Mouse (Mus musculus) liver, adult (tissue): ENCODE measurements around the gene Kcnip4.

Experiments
- GATA4 ChIP-seq: IDR thresholded peaks from 2 replicates; pipeline ENCODE4 v1.6.1; 2014; ENCODE audit warnings: mild to moderate bottlenecking, low read length; ENCODE audit not compliant: insufficient replicate concordance

The Kcnip4 gene

DNA sequence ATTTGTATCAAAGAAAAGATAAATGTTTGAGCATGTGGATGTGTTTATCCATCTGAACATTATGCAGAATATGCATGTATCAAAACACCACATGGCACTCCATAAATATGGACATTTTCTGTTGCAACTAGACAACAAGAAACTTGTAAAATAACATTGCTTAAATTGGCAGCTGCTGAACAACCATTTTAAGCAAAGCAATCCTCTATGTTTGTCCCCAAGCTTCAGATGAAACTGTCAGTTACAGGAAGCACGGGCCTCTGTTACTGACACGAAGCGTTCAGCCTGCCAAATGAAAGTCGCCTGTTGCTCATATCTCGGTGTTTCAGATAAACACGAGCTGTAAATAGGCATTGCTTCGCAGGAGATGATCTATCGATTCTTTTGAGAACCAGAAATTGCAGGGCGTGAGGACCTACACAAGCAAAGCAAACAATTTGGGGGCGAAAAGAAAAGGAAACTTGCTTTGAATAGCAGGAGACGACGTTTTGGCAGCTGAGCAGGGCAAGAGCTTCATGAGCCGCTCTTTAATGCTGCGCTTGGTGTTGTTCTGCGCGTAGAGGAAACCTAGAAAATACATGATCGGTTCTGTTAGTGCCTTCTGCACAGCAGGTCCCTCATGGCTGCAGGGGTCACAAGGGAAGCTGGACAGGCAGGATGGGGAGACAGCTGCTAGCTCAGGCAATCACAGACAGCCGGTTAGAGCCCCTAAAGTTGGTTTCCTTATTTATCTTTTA, 1015.3 kb downstream of the Kcnip4 start:
- no peak for TF ChIP-seq GATA4

DNA sequence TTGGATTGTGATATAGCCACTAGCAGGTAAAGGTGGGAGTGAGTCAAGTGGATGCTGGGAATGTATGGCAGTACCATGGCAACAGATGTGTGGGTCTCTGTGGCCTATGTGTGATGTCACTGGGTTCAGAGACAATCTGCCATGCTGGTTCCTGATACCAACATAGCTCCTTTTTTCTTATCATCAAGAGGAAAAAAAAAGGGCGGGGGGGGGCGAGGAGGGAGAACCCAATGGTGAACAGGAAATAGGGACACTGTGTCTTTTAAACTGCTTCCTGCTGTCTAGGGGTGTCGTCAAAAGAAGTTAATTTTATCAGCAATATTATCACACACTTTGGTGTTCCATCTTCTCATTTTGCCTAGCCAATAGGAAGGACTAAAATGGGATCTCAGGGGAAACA, 1021.6 kb downstream of the Kcnip4 start:
- no peak for TF ChIP-seq GATA4

DNA sequence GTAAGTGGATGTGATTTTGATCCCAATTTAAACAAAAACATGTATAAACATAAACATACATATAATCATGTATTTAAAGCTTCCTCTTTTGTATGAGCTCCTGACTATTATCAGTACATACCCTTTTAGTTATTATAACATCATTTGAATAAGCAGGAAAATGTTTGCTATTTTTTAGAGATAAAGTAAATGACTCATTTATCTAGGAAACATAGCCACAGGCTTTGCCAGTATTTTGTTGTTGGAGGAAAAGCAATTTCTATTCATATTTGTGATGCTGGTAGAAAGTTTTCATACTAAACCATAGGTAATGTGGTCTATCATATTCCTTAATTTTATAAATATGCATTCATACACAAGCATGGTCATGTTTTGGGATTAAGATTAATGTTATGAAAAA, 1022.3 kb downstream of the Kcnip4 start:
- no peak for TF ChIP-seq GATA4

DNA sequence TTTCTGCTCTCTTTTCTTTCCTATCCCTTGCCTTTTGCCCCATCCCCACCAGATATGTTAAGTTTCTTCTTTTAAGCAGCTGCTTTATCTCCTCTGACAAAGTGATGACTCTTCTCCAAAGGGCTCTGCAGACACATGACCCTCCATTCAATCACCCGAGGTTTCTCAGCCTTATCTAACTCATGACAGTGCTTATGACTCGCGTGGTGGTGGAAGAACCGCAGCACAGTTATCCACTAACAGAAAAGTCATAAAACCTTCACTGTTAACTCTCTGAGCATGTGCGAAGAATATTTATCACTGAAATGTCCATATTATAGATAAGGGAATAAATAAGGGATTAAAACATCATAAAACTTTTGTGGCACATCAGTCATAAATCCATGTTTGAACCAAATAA, 1024.5 kb downstream of the Kcnip4 start:
- TF ChIP-seq GATA4 = no peak

DNA sequence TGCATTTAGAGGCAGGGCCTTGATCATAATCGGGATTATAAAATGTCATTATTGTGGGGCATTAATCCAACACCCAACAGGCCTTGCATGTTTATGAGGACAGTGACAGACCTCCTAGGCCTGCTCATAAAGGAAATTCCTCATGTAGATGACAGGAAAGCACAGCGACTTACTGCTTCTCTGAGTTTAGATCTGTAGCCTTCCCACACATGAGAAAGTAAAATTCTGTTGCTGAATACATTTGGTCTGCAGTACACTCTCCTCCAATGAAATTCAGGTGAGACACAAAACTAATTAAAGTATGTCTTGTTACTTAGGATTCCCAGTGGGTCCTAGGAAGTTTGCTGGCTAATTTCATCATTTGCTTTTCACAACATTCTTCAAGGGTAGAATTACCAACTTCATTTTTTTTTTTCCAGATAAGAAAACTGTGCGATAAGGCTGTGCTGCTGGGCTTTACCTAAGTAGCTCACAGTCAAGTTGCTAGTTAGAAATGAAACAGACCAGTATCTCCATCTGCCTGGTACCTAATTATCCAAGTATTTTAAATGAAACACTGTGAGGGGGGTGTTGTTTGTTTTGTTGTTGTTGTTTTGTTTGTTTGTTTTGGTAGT, 1033.7 kb downstream of the Kcnip4 start:
- TF ChIP-seq GATA4 = no peak

DNA sequence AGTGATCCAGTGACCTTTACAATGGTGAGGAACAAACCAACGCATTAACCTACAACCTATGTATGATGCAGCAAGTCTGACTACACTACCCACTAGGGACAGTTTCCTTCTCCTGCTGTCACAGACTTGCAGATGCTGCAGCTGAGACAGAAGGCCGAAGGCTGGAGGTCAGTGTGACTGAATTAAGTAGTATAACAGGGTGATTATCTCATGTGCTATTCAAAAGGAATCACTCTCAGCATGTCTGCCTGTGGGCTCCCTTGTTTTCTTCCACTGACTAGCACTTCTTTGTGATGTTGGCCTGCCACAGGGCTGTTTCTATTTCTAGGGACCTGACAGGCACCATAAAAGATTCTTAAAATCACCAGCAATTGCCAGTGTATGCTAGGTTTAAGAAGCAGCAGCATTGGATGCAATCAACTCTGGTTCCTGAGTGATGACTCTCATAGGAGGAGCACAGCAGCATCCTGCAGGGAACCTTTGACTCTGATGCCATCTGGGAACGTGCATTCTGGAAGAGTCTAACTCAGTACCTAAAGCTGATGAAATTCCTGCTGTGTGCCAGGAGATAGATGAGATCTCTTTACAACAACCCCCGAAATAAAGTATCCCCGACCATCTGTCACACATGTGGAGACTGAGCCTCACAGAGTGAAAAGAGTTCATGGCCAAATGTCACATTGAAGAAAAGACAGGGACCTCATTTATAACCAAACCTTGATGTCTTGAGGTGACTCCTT, 1035.0 kb downstream of the Kcnip4 start:
- no peak for TF ChIP-seq GATA4

DNA sequence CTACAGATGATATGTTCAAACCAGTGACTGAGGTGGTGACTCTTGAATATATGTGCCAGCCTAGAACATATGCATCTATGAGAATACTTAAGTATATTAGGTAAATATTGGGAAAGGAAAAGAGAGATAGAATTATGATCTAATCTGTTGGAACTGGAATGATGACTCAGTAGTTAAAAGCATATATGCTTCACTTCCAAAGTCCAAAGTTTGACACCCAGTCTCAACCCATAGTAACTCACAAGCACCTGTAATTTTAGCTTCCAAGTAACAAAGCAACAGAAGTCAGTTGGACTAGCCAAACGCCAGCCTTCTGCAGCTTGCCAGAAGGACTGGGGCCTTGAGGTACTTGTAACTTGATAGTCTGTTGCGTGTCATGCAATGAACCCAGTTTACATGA, 1041.6 kb downstream of the Kcnip4 start:
- no peak for TF ChIP-seq GATA4

DNA sequence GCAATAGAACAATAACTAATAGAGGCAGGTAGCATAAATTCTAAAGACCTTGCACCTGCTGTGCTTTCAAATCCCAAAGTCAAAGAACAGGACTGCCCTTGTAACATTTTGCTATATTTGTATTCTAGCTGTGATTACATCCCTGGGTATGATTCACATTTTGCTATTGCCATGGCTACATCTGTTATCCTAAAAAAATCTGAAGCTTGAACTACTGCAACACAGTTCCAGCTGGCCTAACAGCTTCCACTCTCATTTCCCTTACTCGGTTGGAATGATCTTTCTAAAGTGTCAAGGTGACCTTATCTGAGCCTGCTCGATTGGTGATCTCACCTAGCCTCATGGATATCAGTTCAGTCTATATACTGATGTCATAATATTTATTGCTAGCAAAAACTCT, 1064.5 kb downstream of the Kcnip4 start:
- TF ChIP-seq GATA4 = no peak

DNA sequence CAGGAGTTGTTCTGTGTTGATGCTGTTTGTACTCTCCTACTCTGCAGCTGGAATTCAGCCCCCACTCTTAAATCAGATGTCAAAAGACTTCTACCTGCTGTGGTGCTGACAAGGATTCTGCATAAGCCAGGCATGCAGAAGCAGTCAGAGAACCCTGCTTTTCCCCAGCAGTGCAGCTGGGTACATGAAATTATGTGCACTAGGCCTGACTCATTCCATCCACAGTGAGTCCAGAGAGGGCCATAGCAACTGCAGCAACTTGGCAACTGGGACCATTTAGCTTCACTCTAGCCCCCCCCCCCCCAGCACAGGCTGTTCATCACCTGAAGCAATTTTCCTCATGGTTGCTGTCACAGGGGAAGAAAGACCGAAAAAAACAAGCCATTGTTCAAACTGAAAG, 1075.8 kb downstream of the Kcnip4 start:
- TF ChIP-seq GATA4 = no peak

DNA sequence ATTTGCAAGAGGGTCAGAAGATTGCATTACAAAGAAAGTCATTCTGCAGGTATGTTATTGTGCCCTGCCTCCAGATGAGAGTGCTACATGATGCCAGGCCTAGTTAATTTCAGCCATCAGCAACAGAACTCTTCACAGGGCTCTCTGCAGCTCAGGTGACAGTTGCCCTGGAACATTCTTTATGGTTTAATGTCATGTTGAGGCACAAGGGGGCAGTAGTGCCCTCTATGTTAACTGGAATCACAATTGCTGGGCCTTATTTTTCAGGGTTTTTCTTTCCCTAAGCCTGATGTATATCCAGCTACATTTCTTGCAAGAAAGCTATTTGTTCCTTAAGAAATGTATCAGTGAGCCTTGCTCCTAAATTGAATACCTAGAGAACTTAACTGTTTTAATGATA, 1094.2 kb downstream of the Kcnip4 start:
- TF ChIP-seq GATA4 = no peak

DNA sequence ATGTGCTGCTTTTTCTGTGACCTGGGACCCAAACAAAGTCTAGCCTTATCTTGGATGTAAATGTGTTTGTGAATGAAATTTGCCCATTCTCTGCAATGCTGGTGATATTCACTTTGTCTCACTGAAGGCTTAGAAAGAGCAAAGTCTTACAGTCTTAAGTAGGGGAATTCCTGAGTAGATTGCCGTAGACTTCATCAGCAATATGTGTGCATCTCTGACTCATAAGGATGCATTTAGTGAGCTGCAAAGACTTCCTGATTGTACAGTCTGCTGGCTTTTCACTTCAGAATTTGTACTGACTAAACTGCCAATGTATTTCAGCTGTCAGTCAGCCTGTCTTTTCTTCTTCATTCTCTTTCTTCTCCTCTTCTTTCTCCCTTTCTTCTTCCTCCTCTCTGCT, 1102.8 kb downstream of the Kcnip4 start:
- TF ChIP-seq GATA4 = no peak

DNA sequence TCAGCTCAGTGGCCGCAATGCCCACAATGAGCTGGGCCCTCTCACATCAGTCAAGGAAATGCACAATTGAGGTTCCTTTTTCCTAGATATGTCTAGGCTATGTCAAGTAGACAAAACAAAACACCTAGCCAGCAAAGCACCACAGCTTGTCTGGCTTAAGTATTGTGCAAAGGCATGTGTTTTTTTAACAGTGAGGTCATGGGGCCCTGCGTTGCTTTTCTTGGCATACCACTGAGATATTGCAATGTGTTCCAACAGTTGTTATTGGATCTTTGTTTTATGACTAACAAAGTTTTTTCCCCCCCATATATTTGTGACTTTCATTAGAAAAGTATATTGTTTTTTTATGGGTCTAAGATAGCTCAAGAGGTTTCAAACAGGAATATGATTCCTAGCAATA, 1105.0 kb downstream of the Kcnip4 start:
- no peak for TF ChIP-seq GATA4

DNA sequence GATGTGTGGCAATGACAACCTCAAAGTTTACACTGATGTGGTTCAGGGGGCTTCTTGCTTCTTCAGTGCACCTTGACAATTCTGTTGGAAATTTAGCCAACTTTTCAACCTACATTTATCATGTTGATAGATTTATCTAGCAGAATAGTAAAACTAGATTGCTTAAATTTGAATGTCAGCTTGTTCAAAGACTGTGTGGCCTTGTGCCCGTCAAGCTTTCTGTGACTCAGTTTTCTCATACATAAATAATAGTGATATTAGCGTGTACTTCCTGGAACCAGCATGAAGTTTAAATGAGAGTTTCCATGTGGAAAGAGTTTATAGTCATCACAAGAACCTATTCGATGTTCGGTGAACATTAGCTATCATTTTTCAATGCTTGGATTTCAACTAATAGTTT, 1112.4 kb downstream of the Kcnip4 start:
- TF ChIP-seq GATA4 = no peak

DNA sequence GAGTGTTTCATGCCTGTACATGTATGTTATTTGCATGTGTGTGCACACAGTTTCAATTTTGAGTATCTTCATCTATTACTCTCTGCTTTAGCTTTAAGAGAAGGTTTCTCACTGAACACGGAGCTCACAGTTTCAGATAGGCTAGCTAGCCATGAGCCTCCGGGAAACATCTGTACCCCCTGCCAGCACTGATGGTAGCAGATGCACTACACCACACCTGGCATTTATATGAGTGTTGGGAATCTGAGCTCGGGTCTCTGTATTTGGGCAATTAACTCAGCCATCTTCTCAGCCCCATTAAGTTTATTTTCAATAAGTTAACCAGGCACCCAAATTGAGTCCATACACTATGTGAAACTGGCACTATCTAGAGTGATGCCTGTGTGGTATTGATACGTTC, 1113.2 kb downstream of the Kcnip4 start:
- no peak for TF ChIP-seq GATA4

DNA sequence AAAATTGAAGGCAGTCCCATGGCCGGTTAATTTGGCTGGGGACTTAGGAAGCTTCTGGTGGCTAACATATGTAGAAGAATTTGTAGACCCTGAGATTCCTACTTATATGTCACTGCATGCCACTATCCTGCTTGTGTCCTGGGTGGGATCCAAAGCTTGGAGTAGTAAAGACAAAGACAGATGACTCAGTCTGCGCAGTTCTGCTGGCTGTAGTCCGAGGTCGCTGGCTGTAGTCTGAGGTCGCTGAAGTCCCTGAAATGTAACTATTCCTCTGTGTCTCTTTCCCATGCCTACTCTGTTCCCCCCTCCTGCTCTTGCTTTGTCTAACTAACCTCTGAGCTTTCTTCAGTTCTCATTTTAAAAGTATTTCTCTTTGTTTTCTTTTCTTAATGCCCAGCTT, 1114.4 kb downstream of the Kcnip4 start:
- no peak for TF ChIP-seq GATA4

DNA sequence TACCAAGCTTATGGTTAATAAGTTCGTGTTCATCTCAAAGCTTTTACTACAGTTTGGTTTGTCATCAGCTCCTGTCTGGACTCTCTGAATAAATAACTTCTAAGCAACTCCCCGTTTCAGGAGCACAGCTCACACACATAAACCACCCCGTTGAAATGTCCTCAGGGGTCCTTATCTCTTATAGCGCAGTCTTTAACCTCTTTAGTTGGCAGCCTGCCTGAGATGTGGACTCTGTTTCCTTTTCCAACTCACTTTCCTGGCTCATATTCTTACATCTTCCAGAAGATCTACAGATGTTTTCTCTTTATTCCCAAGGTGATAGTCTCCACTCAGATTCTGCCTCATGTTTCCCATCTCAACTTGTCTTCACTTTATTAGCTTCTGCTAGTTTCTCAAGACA, 1116.4 kb downstream of the Kcnip4 start:
- TF ChIP-seq GATA4 = no peak

DNA sequence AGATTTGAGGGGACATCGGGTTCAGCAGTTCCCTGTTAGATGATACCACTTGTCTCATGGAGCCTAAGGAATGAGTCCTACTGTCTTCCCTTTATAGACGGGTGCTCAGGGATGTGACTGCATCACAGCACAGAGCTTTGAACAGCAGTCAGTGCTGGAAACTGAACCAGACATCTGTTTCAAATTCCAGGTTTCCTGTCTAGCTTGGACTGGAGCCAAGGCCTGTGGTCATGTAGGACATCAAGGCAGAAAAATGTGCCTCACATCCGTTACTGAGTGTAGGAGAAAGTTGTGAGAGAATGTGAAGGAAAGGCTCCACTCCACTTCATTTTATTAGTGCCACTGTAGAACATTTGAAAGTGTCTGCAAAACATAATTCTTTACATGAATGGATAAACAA, 1122.2 kb downstream of the Kcnip4 start:
- no peak for TF ChIP-seq GATA4
